Mouse (Mus musculus) naive thymus-derived CD4-positive, alpha-beta T cell, adult 2 months (primary cell): ENCODE measurements around the gene Dscam.
"Not testable (repeated sequence)": the region's sequence is repeated elsewhere in the genome, so short reads cannot be mapped to it uniquely, and the experiment has no call there.

Experiments
- DNase-seq: peaks from one replicate; pipeline ENCODE4 v3.0.0-alpha.2; 2011; ENCODE audit warnings: low read depth

Dscam gene

DNA sequence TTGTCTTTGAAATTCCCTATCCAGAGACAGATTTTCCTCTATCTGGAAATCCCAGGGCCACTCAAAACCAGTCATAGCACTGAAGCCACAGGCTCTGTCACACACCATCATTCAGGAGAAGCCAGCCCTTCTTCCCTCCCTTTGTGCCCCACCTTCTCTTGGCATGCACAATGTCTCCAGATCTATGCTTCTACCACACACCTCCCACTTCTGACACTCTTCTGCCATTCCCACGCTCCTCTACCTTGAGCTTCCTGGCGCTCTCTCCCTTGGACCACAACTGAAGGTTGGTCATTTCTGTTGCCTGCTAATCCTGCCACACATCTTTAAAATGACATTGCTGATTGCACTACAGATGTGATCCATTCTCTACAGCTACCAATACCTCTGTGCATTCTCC lies 235.8 kb downstream of the Dscam start:
- no peak for DNase-seq

GRCm38 (mm10) chr16:96932211-96932610 lies 238.3 kb downstream of the Dscam start:
- no peak for DNase-seq

- no peak for DNase-seq
Measured at GRCm38 (mm10) chr16:96931771-96932170, 238.8 kb downstream of the Dscam start.

GRCm38 (mm10) chr16:96928011-96928410 lies 242.5 kb downstream of the Dscam start:
- DNase-seq = no peak

GRCm38 (mm10) chr16:96927408-96927807 lies 243.1 kb downstream of the Dscam start:
- DNase-seq = no peak

DNA sequence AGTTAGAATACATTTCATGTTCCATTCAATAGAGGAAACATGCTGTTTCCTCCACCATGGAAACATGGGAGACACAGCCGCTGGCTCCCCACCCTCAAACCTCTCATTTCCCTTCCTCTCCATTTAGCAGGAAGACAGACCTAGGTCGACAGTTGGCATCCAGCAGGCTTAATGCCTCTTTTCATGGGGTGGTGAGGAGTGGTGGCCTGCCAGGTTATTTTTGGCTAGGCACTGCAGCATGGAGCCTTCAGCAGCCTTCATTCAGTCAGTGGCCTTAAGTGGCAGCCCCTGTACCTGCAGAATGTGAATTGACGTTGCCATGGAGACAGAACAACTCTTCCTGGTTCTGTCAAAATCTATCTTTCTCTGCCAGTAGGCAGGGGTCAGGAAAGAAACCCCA lies 243.6 kb downstream of the Dscam start:
- no peak for DNase-seq

DNA sequence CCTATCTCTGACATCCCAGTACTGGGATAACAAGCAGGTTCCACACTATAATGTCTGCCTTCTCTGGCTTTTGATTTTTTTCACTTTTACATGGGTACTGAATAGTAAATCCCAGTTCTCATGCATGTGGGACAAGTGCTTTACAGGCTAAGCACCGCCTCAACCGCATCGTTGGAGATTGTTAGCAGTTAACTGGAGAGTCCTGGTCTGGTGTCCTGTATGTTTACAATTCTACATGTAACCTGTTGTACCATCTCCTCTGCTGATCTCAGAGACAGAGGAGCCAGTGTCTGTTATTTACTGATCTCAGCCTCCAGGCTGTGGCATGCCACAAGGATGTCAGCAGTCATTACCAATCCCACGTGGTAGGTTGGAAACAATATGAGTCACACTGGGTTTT lies 246.6 kb downstream of the Dscam start:
- DNase-seq = no peak

GRCm38 (mm10) chr16:96914495-96914894 lies 256.1 kb downstream of the Dscam start:
- DNase-seq = no peak

GRCm38 (mm10) chr16:96912836-96913235 lies 257.7 kb downstream of the Dscam start:
- DNase-seq = no peak

DNA sequence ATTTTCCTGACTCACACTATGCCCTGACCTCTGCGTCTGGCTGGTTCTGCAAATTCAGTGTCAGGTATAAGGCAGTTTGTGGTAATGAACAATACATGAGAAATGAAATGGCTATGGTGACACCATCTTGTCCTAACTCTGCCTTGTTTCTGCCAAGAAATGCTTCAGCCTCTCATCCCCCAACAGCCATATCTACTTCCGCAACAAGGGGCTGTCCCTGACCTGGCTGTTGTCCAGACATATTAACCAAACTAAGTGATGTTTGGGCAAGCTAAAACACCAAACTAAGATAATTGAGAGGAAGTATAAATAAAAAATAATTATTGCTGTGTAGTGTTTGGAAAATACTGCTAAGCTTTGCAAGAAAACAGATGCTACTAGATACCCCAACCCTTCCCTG lies 258.4 kb downstream of the Dscam start:
- DNase-seq = no peak

- no peak for DNase-seq
Measured at GRCm38 (mm10) chr16:96910405-96911164, 260.0 kb downstream of the Dscam start.

- no peak for DNase-seq
Measured at GRCm38 (mm10) chr16:96907818-96908217, 262.7 kb downstream of the Dscam start.

GRCm38 (mm10) chr16:96907081-96907480 lies 263.5 kb downstream of the Dscam start:
- DNase-seq = no peak

DNA sequence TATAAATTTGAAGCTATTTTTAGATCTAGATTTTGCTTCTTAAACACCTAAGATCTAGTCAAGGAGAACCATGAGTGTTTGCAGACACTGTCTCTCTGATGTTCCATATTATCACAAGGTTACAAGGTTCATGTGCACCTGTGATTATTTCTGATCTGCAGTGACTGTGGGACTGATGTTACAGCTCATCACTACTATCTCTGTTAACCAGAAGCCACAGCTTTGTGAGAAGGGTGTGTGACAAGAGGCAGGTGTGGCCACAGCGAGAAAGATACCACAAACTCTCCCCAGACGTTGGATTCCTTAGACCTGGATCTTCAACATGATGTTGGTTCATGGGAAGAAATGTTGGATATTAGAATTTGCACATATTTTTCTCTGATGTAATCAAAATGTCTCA lies 263.9 kb downstream of the Dscam start:
- no peak for DNase-seq

DNA sequence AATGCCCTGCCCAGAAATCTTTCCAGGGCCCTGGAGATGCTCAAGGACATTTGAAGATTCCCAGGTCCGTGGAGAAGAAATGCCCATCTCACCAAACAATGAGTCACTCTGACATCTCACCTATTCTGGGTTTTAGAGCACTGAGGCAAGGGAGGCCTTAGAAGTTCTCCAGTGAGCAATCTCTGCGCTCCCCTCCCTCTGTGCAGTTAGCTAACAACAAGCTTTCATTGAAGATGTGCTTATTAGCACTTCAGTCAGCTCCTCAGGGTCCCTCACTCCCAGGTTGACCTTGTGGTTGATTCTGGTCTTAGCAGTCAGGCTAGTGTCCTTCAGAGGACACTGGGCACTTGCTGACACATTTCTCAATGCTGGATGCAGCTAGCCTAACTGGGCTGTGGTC lies 265.8 kb downstream of the Dscam start:
- no peak for DNase-seq

DNA sequence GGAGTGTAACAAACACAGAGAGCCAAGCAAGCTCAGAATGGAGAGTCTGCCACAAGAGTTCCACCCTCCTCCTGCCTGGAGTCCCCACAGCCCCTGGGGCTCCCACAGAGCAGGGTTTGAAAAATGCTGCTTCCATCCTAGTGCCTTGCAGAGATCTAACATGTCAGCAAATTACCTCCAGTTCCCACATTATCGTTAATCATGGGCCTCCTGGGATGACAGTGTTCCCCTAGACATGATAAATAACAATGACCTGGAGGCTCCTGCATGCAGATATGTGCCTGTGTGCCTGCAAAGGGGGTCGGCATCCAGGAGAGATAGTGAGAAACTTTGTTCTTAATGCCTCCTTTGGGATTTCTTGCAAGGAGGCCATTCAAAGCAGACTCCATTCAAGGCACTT lies 266.2 kb downstream of the Dscam start:
- no peak for DNase-seq

GRCm38 (mm10) chr16:96902596-96902995 lies 268.0 kb downstream of the Dscam start:
- DNase-seq = no peak

- no peak for DNase-seq
Measured at GRCm38 (mm10) chr16:96901234-96902014, 269.1 kb downstream of the Dscam start.

GRCm38 (mm10) chr16:96899329-96899728 lies 271.2 kb downstream of the Dscam start:
- no peak for DNase-seq

DNA sequence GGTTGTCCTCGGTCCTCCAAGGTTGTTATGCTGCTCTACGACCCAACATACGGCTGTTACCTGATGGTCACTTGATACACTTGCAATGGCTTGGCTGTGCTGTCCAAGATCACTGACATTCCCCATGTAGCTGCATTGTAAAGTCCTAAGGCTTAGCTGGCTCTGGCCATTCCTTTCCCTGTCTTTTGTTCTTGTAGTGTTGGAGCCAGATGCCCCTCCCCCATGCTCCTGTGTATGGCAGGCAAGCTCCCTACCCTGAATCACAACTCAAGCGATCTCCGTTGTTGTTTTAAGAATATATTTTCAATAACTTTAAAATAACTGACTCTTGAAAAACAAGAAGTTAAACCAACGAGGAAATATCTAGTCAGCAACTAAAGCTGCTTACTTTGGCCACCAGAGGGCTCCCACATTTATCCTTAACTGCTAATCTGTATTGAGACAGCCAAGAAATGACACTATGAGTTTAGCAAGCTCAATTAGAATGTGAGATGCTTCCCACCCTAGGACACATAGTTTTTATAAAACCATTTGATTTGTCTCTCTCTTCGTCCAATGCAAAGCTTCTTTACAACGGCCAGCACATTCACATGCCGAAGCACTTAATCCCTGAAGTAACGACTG lies 273.9 kb downstream of the Dscam start:
- DNase-seq = peak; percentile 3

GRCm38 (mm10) chr16:96888036-96888435 lies 282.5 kb downstream of the Dscam start:
- no peak for DNase-seq

GRCm38 (mm10) chr16:96885817-96886216 lies 284.7 kb downstream of the Dscam start:
- no peak for DNase-seq

- not testable (repeated sequence) for DNase-seq
Measured at GRCm38 (mm10) chr16:96884590-96884989, 286.0 kb downstream of the Dscam start.
